Mouse (Mus musculus) midbrain, embryonic 12.5 days (tissue): ENCODE data around the gene Smarcad1. TPM values are rescaled to one million over a fixed set of nuclear protein-coding genes. Genes with fewer than 3 reads are reported as not detected.
A peak's percentile ranks its signal among the peaks of the same experiment; 100 is the strongest.
"Not testable (repeated sequence)": the region's sequence is repeated elsewhere in the genome, so short reads cannot be mapped to it uniquely, and the experiment has no call there.

ENCODE experiments used
- ATAC-seq: fragments of 200-750 bp; cut with Nextera tagmentation; 2 replicates; pipeline ENCODE4 v1.8.0; 2017; ENCODE audit warnings: low read depth, moderate TSS enrichment, moderate library complexity; ENCODE audit not compliant: low FRiP score
- H3K27ac ChIP-seq: fragments of 300-500 bp; sonication (generic); replicated peaks from 2 replicates; pipeline ENCODE4 v1.5.1; 2016; ENCODE audit warnings: mild to moderate bottlenecking
- H3K27me3 ChIP-seq: fragments of 300-500 bp; sonication (generic); 2 replicates; pipeline ENCODE4 v1.6.1; 2016; ENCODE audit warnings: mild to moderate bottlenecking
- H3K36me3 ChIP-seq: fragments of 300-500 bp; sonication (generic); 2 replicates; pipeline ENCODE4 v1.6.1; 2016
- H3K4me1 ChIP-seq: fragments of 300-500 bp; sonication (generic); 2 replicates; pipeline ENCODE4 v1.6.1; 2016
- H3K4me2 ChIP-seq: fragments of 300-500 bp; sonication (generic); replicated peaks from 2 replicates; pipeline ENCODE4 v1.6.1; 2016; ENCODE audit warnings: mild to moderate bottlenecking, moderate library complexity
- H3K4me3 ChIP-seq: fragments of 300-500 bp; sonication (generic); 2 replicates; pipeline ENCODE4 v1.5.1; 2016; ENCODE audit warnings: mild to moderate bottlenecking
- H3K9ac ChIP-seq: fragments of 300-500 bp; sonication (generic); replicated peaks from 2 replicates; pipeline ENCODE4 v1.6.1; 2016; ENCODE audit warnings: mild to moderate bottlenecking, moderate library complexity
- H3K9me3 ChIP-seq: fragments of 300-500 bp; sonication (generic); 2 replicates; pipeline ENCODE4 v1.6.1; 2016; ENCODE audit warnings: mild to moderate bottlenecking
- WGBS: fragments of 180-500 bp; shearing (Covaris S2); methylation state at CpG from one replicate; pipeline ENCODE4 v1.1.7; 2016; 5-methylcytosine and 5-hydroxymethylcytosine counted together
- polyA plus RNA-seq: library from polyadenylated mRNA; unstranded; fragments of >200 nt; fragmentation: Nextera tagmentation; extraction: Ambion mirVana; gene quantifications from 2 replicates; pipeline ENCODE4 v1.2.1, GENCODE M21; 2016

Gene Smarcad1
- polyA plus RNA-seq: 140 and 148 TPM in 2 replicates

- peaks cover 9% of the 10 kb centered on the region for H3K4me1 ChIP-seq
- WGBS: under 1% methylated on average over 80 of the region's 81 CpGs
- peak; percentile 95 for ATAC-seq
Measured at GRCm38 (mm10) chr6:65042491-65043171, at the start of gene Smarcad1. Gene Smarcad1 (plus strand): TSS chr6:65042583.

GRCm38 (mm10) chr6:64996824-64997421 is 45.5 kb upstream of the Smarcad1 start:
- no peaks in the 10 kb centered on the region for H3K9me3 ChIP-seq
- H3K4me3 ChIP-seq: no peak overlapping the region
- no peaks in the 10 kb centered on the region for H3K36me3 ChIP-seq
- H3K4me1 ChIP-seq: no peaks in the 10 kb centered on the region
- peak; percentile 82; the same call in 1 of the 2 replicates for ATAC-seq
- H3K27me3 ChIP-seq: no peaks in the 10 kb centered on the region
- H3K27ac ChIP-seq: no peak overlapping the region
- WGBS: 46% methylated on average over 13 of the region's 13 CpGs
- H3K9ac ChIP-seq: no peak overlapping the region
- H3K4me2 ChIP-seq: no peak overlapping the region

More at GRCm38 (mm10) chr6:65042491-65043171, at the start of gene Smarcad1:
- Histone ChIP-seq H3K4me3 (peak within 1 kb of the TSS; percentile 76), H3K36me3 (peaks cover 35% of the 10 kb centered on the region), H3K4me2 (peak within 1 kb of the TSS; percentile 73), H3K27me3 (no peaks in the 10 kb centered on the region), H3K27ac (peak within 1 kb of the TSS; percentile 96), H3K9me3 (no peaks in the 10 kb centered on the region), H3K9ac (peak within 1 kb of the TSS; percentile 96)

GRCm38 (mm10) chr6:64997805-64998204 is 44.6 kb upstream of the Smarcad1 start:
- Histone ChIP-seq H3K9me3 (no peaks in the 10 kb centered on the region), H3K4me3 (no peak overlapping the region), H3K4me2 (no peak overlapping the region), H3K27me3 (no peaks in the 10 kb centered on the region), H3K27ac (no peak overlapping the region), H3K9ac (no peak overlapping the region), H3K4me1 (no peaks in the 10 kb centered on the region), H3K36me3 (no peaks in the 10 kb centered on the region)
- 86% methylated on average over 2 of the region's 2 CpGs for WGBS
- ATAC-seq: no peak

GRCm38 (mm10) chr6:65000757-65001156 is 41.6 kb upstream of the Smarcad1 start:
- H3K27ac ChIP-seq, H3K9me3 ChIP-seq, H3K4me2 ChIP-seq, H3K4me1 ChIP-seq, H3K9ac ChIP-seq, ATAC-seq, H3K27me3 ChIP-seq, H3K4me3 ChIP-seq, H3K36me3 ChIP-seq: not testable (repeated sequence)
- WGBS: 77% methylated on average over 5 of the region's 5 CpGs

- Histone ChIP-seq H3K9ac (no peak overlapping the region), H3K9me3 (no peaks in the 10 kb centered on the region), H3K27ac (no peak overlapping the region), H3K4me1 (no peaks in the 10 kb centered on the region), H3K4me2 (no peak overlapping the region), H3K4me3 (no peak overlapping the region), H3K36me3 (no peaks in the 10 kb centered on the region), H3K27me3 (no peaks in the 10 kb centered on the region)
- 83% methylated on average over 3 of the region's 3 CpGs for WGBS
- ATAC-seq: no peak
Measured at GRCm38 (mm10) chr6:65002196-65002595, 40.2 kb upstream of the Smarcad1 start.

GRCm38 (mm10) chr6:65008836-65009235 is 33.5 kb upstream of the Smarcad1 start:
- ATAC-seq: no peak
- no peak overlapping the region for H3K27ac ChIP-seq

GRCm38 (mm10) chr6:65011444-65011990 is 30.9 kb upstream of the Smarcad1 start:
- no peaks in the 10 kb centered on the region for H3K9me3 ChIP-seq
- H3K27ac ChIP-seq: no peak overlapping the region
- no peak for ATAC-seq
- H3K4me3 ChIP-seq: no peak overlapping the region
- 75% methylated on average over 5 of the region's 5 CpGs for WGBS
- H3K9ac ChIP-seq: no peak overlapping the region
- H3K27me3 ChIP-seq: no peaks in the 10 kb centered on the region
- no peak overlapping the region for H3K4me2 ChIP-seq
- H3K36me3 ChIP-seq: no peaks in the 10 kb centered on the region
- no peaks in the 10 kb centered on the region for H3K4me1 ChIP-seq

More at GRCm38 (mm10) chr6:65008836-65009235, 33.5 kb upstream of the Smarcad1 start:
- H3K4me3 ChIP-seq: no peak overlapping the region
- no peaks in the 10 kb centered on the region for H3K36me3 ChIP-seq
- no peaks in the 10 kb centered on the region for H3K9me3 ChIP-seq
- 88% methylated on average over 5 of the region's 5 CpGs for WGBS
- no peak overlapping the region for H3K9ac ChIP-seq
- no peak overlapping the region for H3K4me2 ChIP-seq
- no peaks in the 10 kb centered on the region for H3K4me1 ChIP-seq
- H3K27me3 ChIP-seq: no peaks in the 10 kb centered on the region

GRCm38 (mm10) chr6:65012142-65012541 is 30.2 kb upstream of the Smarcad1 start:
- Histone ChIP-seq H3K27ac (no peak overlapping the region), H3K27me3 (no peaks in the 10 kb centered on the region), H3K9me3 (no peaks in the 10 kb centered on the region), H3K4me1 (no peaks in the 10 kb centered on the region), H3K9ac (no peak overlapping the region), H3K4me2 (no peak overlapping the region), H3K36me3 (no peaks in the 10 kb centered on the region), H3K4me3 (no peak overlapping the region)
- WGBS: 97% methylated on average over 2 of the region's 2 CpGs
- no peak for ATAC-seq

- no peak overlapping the region for H3K4me3 ChIP-seq
- no peak overlapping the region for H3K4me2 ChIP-seq
- no peak overlapping the region for H3K9ac ChIP-seq
- no peaks in the 10 kb centered on the region for H3K27me3 ChIP-seq
- no peaks in the 10 kb centered on the region for H3K9me3 ChIP-seq
- ATAC-seq: no peak
- no peak overlapping the region for H3K27ac ChIP-seq
- H3K36me3 ChIP-seq: no peaks in the 10 kb centered on the region
- 94% methylated on average over 10 of the region's 10 CpGs for WGBS
- no peaks in the 10 kb centered on the region for H3K4me1 ChIP-seq
Measured at GRCm38 (mm10) chr6:65017566-65017965, 24.8 kb upstream of the Smarcad1 start.

- H3K9ac ChIP-seq, H3K4me1 ChIP-seq, H3K36me3 ChIP-seq, ATAC-seq, H3K4me3 ChIP-seq, H3K27ac ChIP-seq, H3K27me3 ChIP-seq, H3K9me3 ChIP-seq, H3K4me2 ChIP-seq: not testable (repeated sequence)
- 91% methylated on average over 5 of the region's 5 CpGs for WGBS
Measured at GRCm38 (mm10) chr6:65018966-65019365, 23.4 kb upstream of the Smarcad1 start.

GRCm38 (mm10) chr6:65021883-65022282 is 20.5 kb upstream of the Smarcad1 start:
- no peaks in the 10 kb centered on the region for H3K9me3 ChIP-seq
- WGBS: 17% methylated on average over 4 of the region's 4 CpGs
- no peak overlapping the region for H3K4me3 ChIP-seq
- H3K4me1 ChIP-seq: no peaks in the 10 kb centered on the region
- H3K36me3 ChIP-seq: no peaks in the 10 kb centered on the region
- no peaks in the 10 kb centered on the region for H3K27me3 ChIP-seq
- no peak overlapping the region for H3K27ac ChIP-seq
- ATAC-seq: no peak
- H3K9ac ChIP-seq: no peak overlapping the region
- H3K4me2 ChIP-seq: no peak overlapping the region

GRCm38 (mm10) chr6:65023053-65023452 is 19.3 kb upstream of the Smarcad1 start:
- 83% methylated on average over 6 of the region's 6 CpGs for WGBS
- no peak for ATAC-seq

More at GRCm38 (mm10) chr6:65023053-65023452, 19.3 kb upstream of the Smarcad1 start:
- Histone ChIP-seq H3K4me1 (no peaks in the 10 kb centered on the region), H3K36me3 (no peaks in the 10 kb centered on the region), H3K9me3 (no peaks in the 10 kb centered on the region), H3K4me3 (no peak overlapping the region), H3K4me2 (no peak overlapping the region), H3K27ac (no peak overlapping the region), H3K9ac (no peak overlapping the region), H3K27me3 (no peaks in the 10 kb centered on the region)
